Mouse (Mus musculus) embryonic facial prominence, embryonic 12.5 days (tissue): ENCODE measurements around the gene Zbtb20. TPM values are rescaled to one million over a fixed set of nuclear protein-coding genes. Genes with fewer than 3 reads are reported as not detected.
A peak's percentile ranks its signal among the peaks of the same experiment; 100 is the strongest.

Experiments
- ATAC-seq: fragments of 200-750 bp; cut with Nextera tagmentation; 2 replicates; pipeline ENCODE4 v1.8.0; 2017; ENCODE audit not compliant: insufficient number of reproducible peaks, insufficient read depth, low FRiP score, low TSS enrichment
- H3K27ac ChIP-seq: fragments of 300-500 bp; sonication (generic); 2 replicates; pipeline ENCODE4 v1.5.1; 2016; ENCODE audit warnings: mild to moderate bottlenecking
- H3K27me3 ChIP-seq: fragments of 300-500 bp; sonication (generic); 2 replicates; pipeline ENCODE4 v1.6.1; 2016; ENCODE audit warnings: mild to moderate bottlenecking, moderate library complexity
- H3K36me3 ChIP-seq: fragments of 300-500 bp; sonication (generic); 2 replicates; pipeline ENCODE4 v1.6.1; 2016; ENCODE audit warnings: mild to moderate bottlenecking
- H3K4me1 ChIP-seq: fragments of 300-500 bp; sonication (generic); 2 replicates; pipeline ENCODE4 v1.6.1; 2016
- H3K4me2 ChIP-seq: fragments of 300-500 bp; sonication (generic); replicated peaks from 2 replicates; pipeline ENCODE4 v1.6.1; 2016; ENCODE audit warnings: mild to moderate bottlenecking, moderate library complexity
- H3K4me3 ChIP-seq: fragments of 300-500 bp; sonication (generic); 2 replicates; pipeline ENCODE4 v1.5.1; 2016; ENCODE audit warnings: mild to moderate bottlenecking
- H3K9ac ChIP-seq: fragments of 300-500 bp; sonication (generic); 2 replicates; pipeline ENCODE4 v1.6.1; 2016; ENCODE audit warnings: mild to moderate bottlenecking, moderate library complexity
- H3K9me3 ChIP-seq: fragments of 300-500 bp; sonication (generic); 2 replicates; pipeline ENCODE4 v1.6.1; 2016; ENCODE audit warnings: mild to moderate bottlenecking, moderate library complexity
- WGBS: fragments of 180-500 bp; shearing (Covaris S2); methylation state at CpG from one replicate; pipeline ENCODE4 v1.1.7; 2016; 5-methylcytosine and 5-hydroxymethylcytosine counted together
- polyA plus RNA-seq: library from polyadenylated mRNA; unstranded; fragments of >200 nt; fragmentation: Nextera tagmentation; extraction: Ambion mirVana; gene quantifications from 2 replicates; pipeline ENCODE4 v1.2.1, GENCODE M21; 2016

Zbtb20 gene
- polyA plus RNA-seq, 1 experiment from 2014 or later: 25.8 TPM

DNA sequence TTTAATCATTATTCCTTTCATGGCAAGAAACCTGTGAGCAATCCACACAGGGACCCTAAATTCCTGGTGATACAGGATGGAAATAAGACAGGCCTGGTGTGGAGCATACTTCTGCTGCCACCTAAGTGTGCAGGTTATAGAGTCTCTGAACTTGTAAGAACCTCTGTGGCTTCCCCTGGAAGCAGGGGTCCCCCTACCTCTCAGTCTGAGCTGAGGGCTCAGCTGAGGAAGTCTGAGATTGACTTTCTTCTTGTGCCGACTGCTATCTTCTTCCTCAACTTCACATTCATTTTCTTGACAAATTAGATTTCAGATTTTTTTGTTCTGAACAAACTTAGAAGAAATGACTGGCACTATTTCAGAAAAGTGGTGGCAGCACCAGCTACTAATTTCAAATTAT is 617.2 kb downstream of the Zbtb20 start:
- H3K9me3 ChIP-seq: no peaks in the 10 kb centered on the region
- no peaks in the 10 kb centered on the region for H3K4me1 ChIP-seq
- no peak overlapping the region for H3K4me3 ChIP-seq
- no peak for ATAC-seq
- no peak overlapping the region for H3K27ac ChIP-seq
- no peak overlapping the region for H3K4me2 ChIP-seq
- no peaks in the 10 kb centered on the region for H3K27me3 ChIP-seq
- no peak overlapping the region for H3K9ac ChIP-seq
- WGBS: 71% methylated on average over 1 of the region's 1 CpGs
- H3K36me3 ChIP-seq: no peaks in the 10 kb centered on the region

DNA sequence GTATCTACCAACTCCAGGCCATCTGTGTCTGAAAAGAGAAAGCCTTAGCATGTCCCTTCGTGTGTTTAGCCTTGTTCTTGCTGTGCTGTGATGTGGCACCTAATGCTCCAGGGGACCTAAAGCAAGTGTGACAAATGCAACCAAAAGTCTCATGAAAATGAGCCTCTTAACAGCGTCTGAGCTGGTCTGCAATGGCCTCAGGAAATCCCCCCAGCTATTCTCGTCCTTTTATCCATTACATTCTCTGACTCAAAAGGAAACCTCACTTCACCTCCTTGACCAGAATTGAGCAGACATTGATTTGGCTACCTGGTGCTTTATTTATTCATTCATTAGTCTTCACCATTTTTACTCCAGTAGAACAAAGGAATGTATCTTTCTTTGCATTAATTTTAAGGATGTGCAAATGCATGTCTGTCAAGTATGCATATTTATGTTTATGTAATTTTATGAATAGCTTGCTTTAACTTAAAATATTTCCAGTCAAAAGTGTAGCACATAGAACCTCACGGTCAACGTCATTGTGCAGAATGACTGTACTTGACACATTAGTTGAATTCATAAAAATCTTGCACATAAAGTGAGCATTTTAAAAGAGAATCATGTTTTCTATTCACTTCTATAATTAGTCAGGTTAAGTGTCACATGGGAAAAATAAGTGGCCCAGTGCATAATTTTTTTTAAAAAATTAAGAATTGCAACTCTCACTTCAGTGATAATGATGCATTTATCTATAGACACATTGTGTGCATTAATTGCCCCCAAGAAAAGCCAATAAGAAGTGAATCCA is 618.1 kb downstream of the Zbtb20 start:
- Histone ChIP-seq H3K9ac (no peak overlapping the region), H3K27me3 (no peaks in the 10 kb centered on the region), H3K36me3 (no peaks in the 10 kb centered on the region), H3K4me1 (no peaks in the 10 kb centered on the region), H3K4me3 (no peak overlapping the region), H3K9me3 (no peaks in the 10 kb centered on the region), H3K4me2 (no peak overlapping the region), H3K27ac (no peak overlapping the region)
- 53% methylated on average over 5 of the region's 5 CpGs for WGBS
- ATAC-seq: no peak

DNA sequence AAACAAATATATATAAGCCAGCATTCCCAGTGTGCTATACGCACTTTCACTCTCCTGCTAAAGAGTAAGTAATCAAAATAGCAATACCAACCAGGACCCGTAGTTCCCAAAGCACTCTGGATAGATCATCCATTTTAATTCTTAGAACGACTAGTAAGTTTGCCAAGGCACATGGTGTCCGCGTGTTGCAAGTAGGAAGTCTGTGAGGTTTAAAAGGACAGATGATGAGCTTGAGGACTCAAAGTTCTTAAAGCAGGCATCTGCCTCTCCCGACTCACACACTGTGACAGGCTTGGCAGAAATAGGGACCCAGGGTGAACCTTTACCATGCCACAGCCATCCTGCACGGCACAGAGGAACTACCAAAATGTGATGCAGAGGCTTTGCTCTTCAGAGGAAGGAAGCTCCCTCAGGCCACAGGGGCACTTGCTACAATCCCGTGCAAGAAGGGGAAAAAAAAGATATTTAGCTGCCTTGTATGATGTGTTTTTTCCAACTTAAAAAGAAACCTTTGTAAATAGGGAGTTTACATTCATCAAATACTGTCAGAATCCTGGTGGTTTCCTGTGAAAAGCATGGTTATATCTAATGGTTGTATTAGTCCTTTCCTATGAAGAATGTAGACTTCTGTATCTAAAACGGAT is 619.6 kb downstream of the Zbtb20 start:
- 79% methylated on average over 9 of the region's 9 CpGs for WGBS
- Histone ChIP-seq H3K9me3 (no peaks in the 10 kb centered on the region), H3K27ac (no peak overlapping the region), H3K9ac (no peak overlapping the region), H3K36me3 (no peaks in the 10 kb centered on the region), H3K4me1 (no peaks in the 10 kb centered on the region), H3K4me3 (no peak overlapping the region), H3K4me2 (no peak overlapping the region), H3K27me3 (no peaks in the 10 kb centered on the region)
- ATAC-seq: no peak

DNA sequence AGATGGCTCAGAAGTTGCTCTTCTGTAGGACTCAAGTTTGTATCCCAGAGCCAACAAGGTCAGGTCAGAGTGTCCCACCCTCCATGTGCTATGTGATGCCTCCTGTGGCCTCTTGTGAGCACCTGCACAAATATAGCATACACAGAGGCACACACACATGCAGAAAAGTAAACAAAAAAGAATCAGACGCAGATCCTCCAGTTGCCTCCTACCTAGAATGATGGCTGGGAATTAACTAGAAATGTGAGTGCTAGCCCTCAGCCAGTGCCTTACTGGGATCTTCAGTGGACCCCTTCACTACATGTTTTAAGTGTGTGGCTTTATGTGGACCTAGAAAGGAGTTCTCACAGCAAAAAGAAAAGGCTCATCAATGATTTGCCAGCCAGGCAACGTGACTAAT is 621.4 kb downstream of the Zbtb20 start:
- no peak overlapping the region for H3K4me2 ChIP-seq
- ATAC-seq: no peak
- WGBS: 74% methylated on average over 2 of the region's 2 CpGs
- H3K27me3 ChIP-seq: no peaks in the 10 kb centered on the region
- no peaks in the 10 kb centered on the region for H3K4me1 ChIP-seq
- H3K9me3 ChIP-seq: no peaks in the 10 kb centered on the region
- H3K36me3 ChIP-seq: no peaks in the 10 kb centered on the region
- H3K27ac ChIP-seq: no peak overlapping the region
- no peak overlapping the region for H3K9ac ChIP-seq
- H3K4me3 ChIP-seq: no peak overlapping the region

DNA sequence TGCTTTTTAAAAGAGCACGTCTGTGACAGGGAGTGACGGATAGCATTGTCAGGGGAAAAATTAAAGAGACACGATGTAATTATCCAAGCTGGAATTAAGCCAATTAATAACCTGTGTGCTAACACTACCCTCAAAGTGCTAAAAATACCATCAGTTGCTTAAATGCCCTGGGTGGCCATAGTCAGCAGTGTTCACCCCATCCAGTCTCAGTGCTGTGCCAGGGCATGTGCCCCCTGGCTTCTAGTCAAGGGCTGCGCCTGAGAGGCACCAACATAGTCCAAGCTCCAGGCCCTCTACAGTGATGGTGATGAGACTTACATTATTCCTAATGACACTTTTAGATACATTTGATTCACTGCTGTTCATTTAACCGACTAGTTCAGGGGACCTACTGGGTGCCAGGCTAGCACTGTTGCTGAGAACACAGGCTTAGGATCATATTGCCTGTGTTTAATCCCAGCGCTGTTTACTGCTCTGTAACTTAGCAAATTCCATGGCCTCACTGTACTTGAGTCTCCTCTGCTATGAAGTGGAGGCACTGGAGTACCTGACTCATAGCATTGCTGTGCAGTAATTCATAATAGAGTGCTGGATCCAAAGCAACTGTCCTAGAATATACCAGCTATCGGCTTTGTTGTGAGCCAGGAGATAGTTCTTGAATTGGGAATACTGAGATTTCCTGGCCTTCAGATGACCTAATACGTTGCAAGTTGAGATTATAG is 624.6 kb downstream of the Zbtb20 start:
- Histone ChIP-seq H3K27ac (no peak overlapping the region), H3K27me3 (no peaks in the 10 kb centered on the region), H3K4me3 (no peak overlapping the region), H3K36me3 (no peaks in the 10 kb centered on the region), H3K9ac (no peak overlapping the region), H3K9me3 (no peaks in the 10 kb centered on the region), H3K4me1 (peaks cover 3% of the 10 kb centered on the region; the same call in 1 of the 2 replicates), H3K4me2 (no peak overlapping the region)
- 83% methylated on average over 8 of the region's 8 CpGs for WGBS
- no peak for ATAC-seq

DNA sequence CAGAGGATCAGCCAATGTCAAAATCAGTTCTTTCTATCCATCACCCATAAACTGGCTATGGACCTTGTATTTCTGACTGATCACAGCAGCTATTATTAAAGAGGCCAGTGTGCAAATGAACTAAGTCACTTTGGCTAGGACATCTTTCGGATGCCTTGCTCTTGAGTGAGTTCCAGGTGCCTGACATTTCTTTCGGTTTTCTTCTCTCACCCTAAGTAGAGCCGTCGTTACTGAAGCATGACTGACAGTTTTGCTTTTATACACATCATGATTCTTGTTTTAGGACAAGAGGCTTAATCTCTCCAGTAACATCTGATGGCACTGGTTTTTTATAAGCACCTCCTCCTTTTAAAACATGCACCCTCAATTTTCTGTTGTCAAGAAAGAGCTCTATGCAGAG is 625.6 kb downstream of the Zbtb20 start:
- Histone ChIP-seq H3K9me3 (no peaks in the 10 kb centered on the region), H3K9ac (no peak overlapping the region), H3K4me2 (no peak overlapping the region), H3K4me1 (peaks cover 6% of the 10 kb centered on the region), H3K36me3 (no peaks in the 10 kb centered on the region), H3K27me3 (no peaks in the 10 kb centered on the region), H3K27ac (no peak overlapping the region), H3K4me3 (no peak overlapping the region)
- 71% methylated on average over 4 of the region's 4 CpGs for WGBS
- ATAC-seq: no peak

DNA sequence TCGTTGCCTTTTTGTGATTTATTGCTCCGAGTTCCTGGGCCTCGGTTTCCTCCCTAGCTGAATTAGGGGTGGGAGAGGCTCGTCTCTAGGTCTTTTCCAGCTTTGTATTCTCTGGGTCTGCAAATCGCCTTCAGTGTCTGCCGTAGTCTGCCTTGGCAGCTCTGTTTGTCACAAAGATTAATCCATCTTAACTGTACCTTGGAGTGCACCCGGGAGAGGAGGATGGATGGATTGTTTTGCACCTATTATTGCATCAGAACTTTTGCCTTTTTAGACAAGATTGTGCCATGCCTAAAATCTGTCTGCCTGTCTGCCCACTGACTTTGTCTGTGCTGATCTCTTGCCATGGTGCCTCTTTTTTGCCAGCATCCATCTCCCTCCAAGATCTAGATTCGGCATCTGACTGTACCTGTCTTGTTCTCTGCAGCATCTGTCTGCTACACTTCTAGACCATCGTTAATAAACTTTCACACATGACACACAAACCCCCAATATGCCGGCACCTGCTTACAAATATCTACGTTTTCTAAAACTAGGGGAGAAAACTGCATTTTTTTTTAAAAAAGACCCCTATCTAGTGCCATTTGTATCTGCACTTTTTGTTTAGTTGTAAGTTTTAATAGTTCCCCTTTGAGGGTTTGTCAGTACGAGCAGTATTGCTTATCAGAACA is 626.8 kb downstream of the Zbtb20 start:
- Histone ChIP-seq H3K36me3 (no peaks in the 10 kb centered on the region), H3K27me3 (no peaks in the 10 kb centered on the region), H3K4me2 (peak overlapping the region; percentile 72), H3K27ac (no peak overlapping the region), H3K4me1 (peaks cover 12% of the 10 kb centered on the region), H3K4me3 (peak overlapping the region; percentile 38), H3K9ac (no peak overlapping the region), H3K9me3 (no peaks in the 10 kb centered on the region)
- ATAC-seq: no peak
- WGBS: 53% methylated on average over 12 of the region's 12 CpGs

DNA sequence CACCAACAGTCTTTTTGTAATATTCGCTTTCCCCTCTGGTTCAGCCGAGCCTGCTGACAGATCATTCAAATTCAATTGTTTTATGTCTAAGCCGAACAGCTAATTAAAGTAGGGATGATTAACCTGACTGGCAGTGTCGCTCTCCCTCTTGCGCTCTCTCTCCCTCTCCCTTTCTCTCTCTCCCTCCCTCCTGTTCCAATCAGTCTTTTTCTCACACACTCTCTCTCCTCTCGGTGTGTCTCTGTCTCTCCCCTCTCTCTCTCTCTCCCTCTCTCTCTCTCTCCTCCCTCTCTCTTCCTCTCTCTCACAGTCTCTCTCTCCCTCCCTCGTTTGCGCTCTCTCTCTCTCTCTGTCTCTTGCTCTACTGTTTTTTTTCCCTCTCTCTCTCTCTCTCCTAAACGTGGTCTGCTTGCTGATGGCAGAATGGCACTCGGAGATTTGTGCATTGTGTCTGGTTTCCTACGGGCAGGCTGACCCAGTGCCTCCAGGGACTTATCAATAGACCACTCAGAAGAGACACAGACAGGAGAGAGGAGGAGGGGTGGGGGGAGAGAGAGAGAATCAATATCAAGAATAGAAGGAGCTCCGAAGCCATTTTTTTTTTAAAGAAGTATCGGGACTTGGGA is 627.4 kb downstream of the Zbtb20 start:
- Histone ChIP-seq H3K9ac (peak overlapping the region; percentile 40), H3K27ac (peak overlapping the region; percentile 74; the same call in 1 of the 2 replicates), H3K36me3 (no peaks in the 10 kb centered on the region), H3K27me3 (no peaks in the 10 kb centered on the region), H3K4me1 (peaks cover 12% of the 10 kb centered on the region), H3K9me3 (no peaks in the 10 kb centered on the region), H3K4me3 (peak overlapping the region; percentile 38), H3K4me2 (peak overlapping the region; percentile 72)
- ATAC-seq: peak; percentile 77
- WGBS: 5% methylated on average over 13 of the region's 13 CpGs

DNA sequence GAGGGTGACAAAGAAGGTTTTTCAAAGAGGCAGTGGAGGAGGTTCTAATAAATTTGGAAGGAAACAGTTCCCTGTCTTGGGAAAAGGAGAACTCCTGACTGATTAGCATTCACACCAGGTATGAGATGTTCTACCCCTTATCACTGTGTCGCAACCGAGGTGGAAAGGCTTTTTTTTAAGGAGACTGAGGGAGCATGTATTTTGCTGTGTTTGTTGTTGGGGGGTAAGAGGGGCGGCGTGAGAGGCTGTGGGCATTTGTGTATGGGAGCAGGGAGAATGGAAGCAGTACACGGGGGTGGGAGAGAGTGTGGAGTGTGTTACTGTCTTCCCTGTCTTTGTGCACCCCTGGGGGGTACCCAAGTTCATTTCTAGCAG is 627.9 kb downstream of the Zbtb20 start:
- H3K4me1 ChIP-seq: peaks cover 12% of the 10 kb centered on the region
- peak overlapping the region; percentile 74; the same call in 1 of the 2 replicates for H3K27ac ChIP-seq
- 0% methylated on average over 5 of the region's 5 CpGs for WGBS
- H3K27me3 ChIP-seq: no peaks in the 10 kb centered on the region
- H3K36me3 ChIP-seq: no peaks in the 10 kb centered on the region
- peak overlapping the region; percentile 60 for H3K9ac ChIP-seq
- peak overlapping the region; percentile 38 for H3K4me3 ChIP-seq
- H3K9me3 ChIP-seq: no peaks in the 10 kb centered on the region
- H3K4me2 ChIP-seq: peak overlapping the region; percentile 72
- ATAC-seq: no peak

DNA sequence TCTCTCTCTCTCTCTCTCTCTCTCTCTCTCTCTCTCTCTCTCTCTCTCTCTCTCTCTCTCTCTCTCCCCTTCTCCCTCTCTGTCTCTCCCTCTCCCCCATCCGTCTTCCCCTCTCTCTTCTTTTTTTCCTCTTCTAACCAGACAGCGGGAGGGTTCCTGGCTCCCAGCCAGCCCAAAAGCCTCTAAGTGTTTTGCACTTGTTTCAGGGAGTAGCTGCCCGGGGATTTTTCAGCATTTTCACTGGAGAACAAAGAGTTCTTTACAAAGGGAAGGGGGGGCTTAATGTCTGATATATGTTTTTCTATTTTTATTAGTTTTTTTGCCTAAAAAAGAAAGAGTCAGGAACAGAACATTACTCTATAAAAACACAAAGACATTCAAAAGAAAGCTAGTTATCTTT is 628.5 kb downstream of the Zbtb20 start:
- H3K9ac ChIP-seq: peak overlapping the region; percentile 60; the same call in 1 of the 2 replicates
- ATAC-seq: no peak
- 0 out of 2 replicates have a peak overlapping the region, but pooled peaks have one; percentile 41 for H3K27ac ChIP-seq

DNA sequence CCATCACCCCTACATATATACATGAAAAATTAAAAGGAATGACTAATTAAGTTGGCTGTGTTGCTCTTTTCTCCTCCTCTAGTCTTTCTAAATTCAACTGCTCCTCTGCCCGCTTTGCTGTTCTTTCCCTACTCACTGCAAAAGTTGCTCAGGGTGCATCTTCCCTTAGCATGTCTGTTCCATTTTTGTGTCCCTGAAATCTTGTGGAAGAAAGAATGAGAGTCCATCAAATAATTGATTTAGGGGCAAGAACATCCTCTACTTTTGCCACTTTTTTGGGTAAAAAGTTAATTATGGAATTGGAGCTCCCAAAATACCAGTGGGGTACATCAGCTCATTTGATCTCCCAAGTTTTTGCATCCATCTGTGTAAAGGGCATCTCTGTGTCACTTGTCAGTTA is 628.9 kb downstream of the Zbtb20 start:
- H3K9ac ChIP-seq: no peak overlapping the region
- 0 out of 2 replicates have a peak overlapping the region, but pooled peaks have one; percentile 30 for H3K27ac ChIP-seq
- no peaks in the 10 kb centered on the region for H3K27me3 ChIP-seq
- WGBS: 71% methylated on average over 1 of the region's 1 CpGs
- H3K4me3 ChIP-seq: no peak overlapping the region
- no peaks in the 10 kb centered on the region for H3K36me3 ChIP-seq
- ATAC-seq: no peak
- no peak overlapping the region; the same call in 1 of the 2 replicates for H3K4me2 ChIP-seq
- H3K9me3 ChIP-seq: no peaks in the 10 kb centered on the region
- peaks cover 12% of the 10 kb centered on the region for H3K4me1 ChIP-seq

More for the DNA sequence above, 628.5 kb downstream of the Zbtb20 start:
- 6% methylated on average over 3 of the region's 3 CpGs for WGBS
- Histone ChIP-seq H3K4me1 (peaks cover 12% of the 10 kb centered on the region), H3K27me3 (no peaks in the 10 kb centered on the region), H3K9me3 (no peaks in the 10 kb centered on the region), H3K4me3 (peak overlapping the region; percentile 38), H3K36me3 (no peaks in the 10 kb centered on the region), H3K4me2 (peak overlapping the region; percentile 72)
